Mouse (Mus musculus) E14TG2a.4 (cell line): ENCODE results near the gene Fhad1.

Experiments
- CTCF ChIP-seq: conservative IDR thresholded peaks from 2 replicates; pipeline ENCODE4 v1.5.1; 2014; ENCODE audit warnings: low read length
- NANOG ChIP-seq: IDR thresholded peaks from 2 replicates; pipeline ENCODE4 v1.6.1; 2014; ENCODE audit warnings: borderline replicate concordance, low read length, mixed read lengths
- POU5F1 ChIP-seq: IDR thresholded peaks from 2 replicates; pipeline ENCODE4 v1.6.1; 2014; ENCODE audit warnings: low read length, borderline replicate concordance

- TF ChIP-seq CTCF (no peak), POU5F1 (no peak), NANOG (no peak)
Observed at GRCm38 (mm10) chr4:142024536-142024935, 9.7 kb upstream of the Fhad1 start.
